Mouse (Mus musculus) skeletal muscle tissue, adult 2 months (tissue): Measurements from ENCODE around the gene Stard3.

ENCODE experiments used
- DNase-seq: peaks from one replicate; pipeline ENCODE4 v3.0.0-alpha.2; 2012; ENCODE audit warnings: low read depth, low spot score

The Stard3 gene

GRCm38 (mm10) chr11:98394301-98394700 lies 36.1 kb downstream of the Stard3 start:
- peak; percentile 73 for DNase-seq

- no peak for DNase-seq
These were observed 36.9 kb downstream of the Stard3 start for GRCm38 (mm10) chr11:98395041-98395440.

- no peak for DNase-seq
These were observed 39.8 kb downstream of the Stard3 start for GRCm38 (mm10) chr11:98397946-98398345.

GRCm38 (mm10) chr11:98400161-98400726 lies 42.1 kb downstream of the Stard3 start, which contains the start of gene Pgap3:
TSS of gene Pgap3 (minus strand) at chr11:98400490.
- peak; percentile 88 for DNase-seq

GRCm38 (mm10) chr11:98400816-98401215 lies 42.6 kb downstream of the Stard3 start:
- DNase-seq: no peak

- no peak for DNase-seq
These were observed 48.5 kb downstream of the Stard3 start for GRCm38 (mm10) chr11:98406621-98407020.

- DNase-seq: no peak
These were observed 50.7 kb downstream of the Stard3 start for GRCm38 (mm10) chr11:98408872-98409271.

- DNase-seq: no peak
These were observed 51.2 kb downstream of the Stard3 start for GRCm38 (mm10) chr11:98409341-98409822.

GRCm38 (mm10) chr11:98412273-98412796 lies 54.2 kb downstream of the Stard3 start, which contains the start of gene Erbb2:
TSS of gene Erbb2 (plus strand) at chr11:98412470.
- no peak for DNase-seq

- DNase-seq: no peak
These were observed 54.7 kb downstream of the Stard3 start for GRCm38 (mm10) chr11:98412797-98413301.

- DNase-seq: no peak
These were observed 55.6 kb downstream of the Stard3 start for GRCm38 (mm10) chr11:98413731-98414130.

GRCm38 (mm10) chr11:98414162-98414561 lies 56.0 kb downstream of the Stard3 start:
- no peak for DNase-seq

- DNase-seq: no peak
These were observed 58.9 kb downstream of the Stard3 start for GRCm38 (mm10) chr11:98417074-98417473.

- no peak for DNase-seq
These were observed 60.1 kb downstream of the Stard3 start for GRCm38 (mm10) chr11:98418273-98418672.

- DNase-seq: no peak
These were observed 60.9 kb downstream of the Stard3 start for GRCm38 (mm10) chr11:98418939-98419547.

- DNase-seq: no peak
These were observed 68.4 kb downstream of the Stard3 start for GRCm38 (mm10) chr11:98426592-98426991.

- DNase-seq: no peak
These were observed 70.3 kb downstream of the Stard3 start for GRCm38 (mm10) chr11:98428436-98428835.
